Mouse (Mus musculus): Measurements from ENCODE around the gene Gsta2. TPM values are rescaled to one million over a fixed set of nuclear protein-coding genes. Genes with fewer than 3 reads are reported as not detected.
"Not testable (repeated sequence)": the region's sequence is repeated elsewhere in the genome, so short reads cannot be mapped to it uniquely, and the experiment has no call there.

Gene Gsta2
- polyA plus RNA-seq, 1 experiment from 2014 or later = 2.9 TPM

DNA sequence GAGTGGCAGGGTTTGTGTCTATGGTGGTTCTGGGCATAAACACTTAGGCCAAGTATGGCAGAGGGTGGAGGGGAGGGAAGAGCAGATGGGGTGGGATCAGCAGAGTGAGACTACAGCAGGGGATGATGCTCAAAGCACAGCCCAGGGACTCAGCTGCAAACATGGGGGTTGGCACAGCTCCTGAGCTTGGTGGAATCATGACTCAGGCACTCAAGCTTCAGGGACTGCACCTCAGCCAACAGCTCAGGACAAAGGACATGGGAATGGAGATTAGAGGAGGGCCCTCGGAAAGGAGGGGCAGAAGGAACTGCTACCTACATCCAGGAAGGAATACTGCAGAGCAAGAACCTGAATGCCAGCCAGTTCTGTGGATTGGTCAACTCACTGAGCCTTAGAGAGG lies 56.4 kb downstream of the Gsta2 start:
- WGBS = 70% methylated on average over 1 of the region's 1 CpGs
- H3K9ac ChIP-seq (ENCODE audit: low read length); DNase-seq (ENCODE audit: low spot score); H3K36me3 ChIP-seq (ENCODE audit: control insufficient read depth, insufficient read depth, low read length); H3K27me3 ChIP-seq (replicated peaks; ENCODE audit: control insufficient read depth, insufficient read depth, low read length); H3K4me1 ChIP-seq (replicated peaks; ENCODE audit: control insufficient read depth, insufficient read depth, low read length); ATAC-seq (replicated peaks; ENCODE audit: low FRiP score, low TSS enrichment, low read depth); H3K9me3 ChIP-seq (ENCODE audit: control insufficient read depth, low read length); H3K4me2 ChIP-seq (ENCODE audit: low read length); H3K4me3 ChIP-seq (ENCODE audit: low read depth, low read length); H3K27ac ChIP-seq (ENCODE audit: low read depth): not testable (repeated sequence)

DNA sequence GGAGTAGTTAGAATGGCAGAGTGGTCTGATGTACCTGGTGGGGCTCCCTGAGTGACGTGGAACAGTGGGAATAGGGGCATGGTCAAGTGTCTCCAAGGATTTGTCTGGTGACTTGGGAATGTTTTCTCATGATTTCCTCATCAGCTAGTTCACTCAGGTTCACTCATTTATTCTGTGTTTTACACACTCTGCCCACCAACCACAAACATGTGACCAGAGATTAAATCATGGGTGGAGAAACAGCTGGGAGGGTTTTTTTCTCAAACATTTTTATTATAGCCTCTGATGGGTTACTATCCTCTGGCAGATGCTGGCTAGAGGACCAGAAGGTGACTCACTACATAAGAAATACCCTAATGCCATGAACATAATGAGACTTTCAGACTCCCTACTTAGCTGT lies 57.4 kb downstream of the Gsta2 start:
- Histone ChIP-seq H3K9ac (ENCODE audit: low read length) (no peak overlapping the region), H3K4me3 (ENCODE audit: low read depth, low read length) (no peak overlapping the region), H3K36me3 (ENCODE audit: control insufficient read depth, insufficient read depth, low read length) (no peaks in the 10 kb centered on the region), H3K27me3 (replicated peaks; ENCODE audit: control insufficient read depth, insufficient read depth, low read length) (no peaks in the 10 kb centered on the region), H3K27ac (ENCODE audit: low read depth) (no peak overlapping the region), H3K4me1 (replicated peaks; ENCODE audit: control insufficient read depth, insufficient read depth, low read length) (no peaks in the 10 kb centered on the region), H3K9me3 (ENCODE audit: control insufficient read depth, low read length) (no peaks in the 10 kb centered on the region), H3K4me2 (ENCODE audit: low read length) (no peak overlapping the region)
- no peak for ATAC-seq (replicated peaks; ENCODE audit: low FRiP score, low TSS enrichment, low read depth)
- DNase-seq (ENCODE audit: low spot score) = no peak
- 88% methylated on average over 1 of the region's 1 CpGs for WGBS

GRCm38 (mm10) chr9:78296089-78296488 lies 59.5 kb downstream of the Gsta2 start:
- not testable (repeated sequence) for H3K4me3 ChIP-seq (ENCODE audit: low read depth, low read length); H3K36me3 ChIP-seq (ENCODE audit: control insufficient read depth, insufficient read depth, low read length); H3K4me1 ChIP-seq (replicated peaks; ENCODE audit: control insufficient read depth, insufficient read depth, low read length); H3K9me3 ChIP-seq (ENCODE audit: control insufficient read depth, low read length); H3K27me3 ChIP-seq (replicated peaks; ENCODE audit: control insufficient read depth, insufficient read depth, low read length); H3K27ac ChIP-seq (ENCODE audit: low read depth); H3K9ac ChIP-seq (ENCODE audit: low read length); H3K4me2 ChIP-seq (ENCODE audit: low read length)
- ATAC-seq (replicated peaks; ENCODE audit: low FRiP score, low TSS enrichment, low read depth) (0 out of 2 replicates have a peak, but pooled peaks have one; percentile 50), DNase-seq (ENCODE audit: low spot score) (peak; percentile 87)
- WGBS = 13% methylated on average over 6 of the region's 6 CpGs

- H3K36me3 ChIP-seq (ENCODE audit: control insufficient read depth, insufficient read depth, low read length) = not testable (repeated sequence)
- WGBS = 77% methylated on average over 5 of the region's 7 CpGs
These were observed 60.8 kb downstream of the Gsta2 start for GRCm38 (mm10) chr9:78294781-78295180.

GRCm38 (mm10) chr9:78293683-78294082 lies 61.9 kb downstream of the Gsta2 start:
- H3K27me3 ChIP-seq (replicated peaks; ENCODE audit: control insufficient read depth, insufficient read depth, low read length); ATAC-seq (replicated peaks; ENCODE audit: low FRiP score, low TSS enrichment, low read depth); H3K4me2 ChIP-seq (ENCODE audit: low read length); DNase-seq (ENCODE audit: low spot score); H3K36me3 ChIP-seq (ENCODE audit: control insufficient read depth, insufficient read depth, low read length); H3K9me3 ChIP-seq (ENCODE audit: control insufficient read depth, low read length); H3K4me3 ChIP-seq (ENCODE audit: low read depth, low read length); H3K9ac ChIP-seq (ENCODE audit: low read length); H3K4me1 ChIP-seq (replicated peaks; ENCODE audit: control insufficient read depth, insufficient read depth, low read length); H3K27ac ChIP-seq (ENCODE audit: low read depth): not testable (repeated sequence)
- 86% methylated on average over 1 of the region's 1 CpGs for WGBS

More at GRCm38 (mm10) chr9:78294781-78295180, 60.8 kb downstream of the Gsta2 start:
- H3K4me3 ChIP-seq (ENCODE audit: low read depth, low read length); H3K9me3 ChIP-seq (ENCODE audit: control insufficient read depth, low read length); H3K27me3 ChIP-seq (replicated peaks; ENCODE audit: control insufficient read depth, insufficient read depth, low read length); H3K9ac ChIP-seq (ENCODE audit: low read length); H3K27ac ChIP-seq (ENCODE audit: low read depth); H3K4me2 ChIP-seq (ENCODE audit: low read length); DNase-seq (ENCODE audit: low spot score); ATAC-seq (replicated peaks; ENCODE audit: low FRiP score, low TSS enrichment, low read depth); H3K4me1 ChIP-seq (replicated peaks; ENCODE audit: control insufficient read depth, insufficient read depth, low read length): not testable (repeated sequence)

GRCm38 (mm10) chr9:78292462-78292861 lies 63.1 kb downstream of the Gsta2 start:
- not testable (repeated sequence) for ATAC-seq (replicated peaks; ENCODE audit: low FRiP score, low TSS enrichment, low read depth); DNase-seq (ENCODE audit: low spot score); H3K4me1 ChIP-seq (replicated peaks; ENCODE audit: control insufficient read depth, insufficient read depth, low read length); H3K27me3 ChIP-seq (replicated peaks; ENCODE audit: control insufficient read depth, insufficient read depth, low read length); H3K9me3 ChIP-seq (ENCODE audit: control insufficient read depth, low read length); H3K36me3 ChIP-seq (ENCODE audit: control insufficient read depth, insufficient read depth, low read length); H3K4me3 ChIP-seq (ENCODE audit: low read depth, low read length); H3K27ac ChIP-seq (ENCODE audit: low read depth); H3K4me2 ChIP-seq (ENCODE audit: low read length); H3K9ac ChIP-seq (ENCODE audit: low read length)
- 73% methylated on average over 8 of the region's 8 CpGs for WGBS

- H3K4me3 ChIP-seq (ENCODE audit: low read depth, low read length); H3K9ac ChIP-seq (ENCODE audit: low read length); H3K9me3 ChIP-seq (ENCODE audit: control insufficient read depth, low read length); DNase-seq (ENCODE audit: low spot score); H3K27me3 ChIP-seq (replicated peaks; ENCODE audit: control insufficient read depth, insufficient read depth, low read length); H3K36me3 ChIP-seq (ENCODE audit: control insufficient read depth, insufficient read depth, low read length); H3K4me1 ChIP-seq (replicated peaks; ENCODE audit: control insufficient read depth, insufficient read depth, low read length); H3K27ac ChIP-seq (ENCODE audit: low read depth); H3K4me2 ChIP-seq (ENCODE audit: low read length); ATAC-seq (replicated peaks; ENCODE audit: low FRiP score, low TSS enrichment, low read depth): not testable (repeated sequence)
- 77% methylated on average over 3 of the region's 3 CpGs for WGBS
These were observed 65.9 kb downstream of the Gsta2 start, which contains the start of gene Gm10639 for GRCm38 (mm10) chr9:78289723-78290122. Gm10639 (plus strand) TSS chr9:78289923.

GRCm38 (mm10) chr9:78289063-78289462 lies 66.5 kb downstream of the Gsta2 start:
- H3K27ac ChIP-seq (ENCODE audit: low read depth); DNase-seq (ENCODE audit: low spot score); H3K4me2 ChIP-seq (ENCODE audit: low read length); H3K9me3 ChIP-seq (ENCODE audit: control insufficient read depth, low read length); H3K27me3 ChIP-seq (replicated peaks; ENCODE audit: control insufficient read depth, insufficient read depth, low read length); H3K36me3 ChIP-seq (ENCODE audit: control insufficient read depth, insufficient read depth, low read length); H3K4me3 ChIP-seq (ENCODE audit: low read depth, low read length); H3K4me1 ChIP-seq (replicated peaks; ENCODE audit: control insufficient read depth, insufficient read depth, low read length); ATAC-seq (replicated peaks; ENCODE audit: low FRiP score, low TSS enrichment, low read depth); H3K9ac ChIP-seq (ENCODE audit: low read length): not testable (repeated sequence)
- WGBS = 57% methylated on average over 1 of the region's 1 CpGs

DNA sequence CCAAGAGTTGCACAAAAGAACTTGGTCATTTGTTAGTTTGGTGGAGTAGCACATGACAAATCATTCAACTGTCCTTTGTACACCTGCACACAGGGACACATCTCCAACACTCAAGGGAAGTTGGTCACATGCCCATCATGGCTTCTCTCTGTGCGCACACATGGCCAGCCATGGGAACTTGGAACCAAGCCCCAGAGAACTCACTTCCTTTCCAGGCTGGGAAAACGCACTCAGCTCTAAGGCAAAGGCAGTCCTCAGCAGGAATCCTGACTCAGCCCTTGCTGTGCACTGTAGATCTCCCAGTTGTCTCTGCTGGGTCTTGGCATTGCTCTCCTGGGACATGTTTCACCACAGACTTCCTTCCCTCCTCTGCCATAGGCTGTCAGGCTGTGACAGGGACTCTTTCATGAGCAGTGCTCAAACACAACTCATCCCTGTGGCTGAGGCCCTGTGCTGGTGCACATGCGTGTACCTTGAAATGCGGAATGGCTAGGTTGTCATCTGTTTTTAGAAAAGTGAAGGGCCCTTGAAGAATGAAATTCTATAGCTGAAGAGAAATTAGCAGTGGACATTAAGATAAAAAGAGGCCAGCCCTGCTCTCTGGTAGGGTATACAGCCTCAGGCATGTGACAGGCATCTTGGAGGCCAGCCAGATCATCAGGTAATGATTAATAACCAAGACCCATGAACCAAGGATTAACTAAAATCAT lies 73.4 kb downstream of the Gsta2 start:
- peak; percentile 78 for ATAC-seq (replicated peaks; ENCODE audit: low FRiP score, low TSS enrichment, low read depth)
- H3K27ac ChIP-seq (ENCODE audit: low read depth); DNase-seq (ENCODE audit: low spot score): not testable (repeated sequence)

More for the DNA sequence above, 73.4 kb downstream of the Gsta2 start:
- not testable (repeated sequence) for H3K9me3 ChIP-seq (ENCODE audit: control insufficient read depth, low read length); H3K4me3 ChIP-seq (ENCODE audit: low read depth, low read length); H3K4me2 ChIP-seq (ENCODE audit: low read length); H3K36me3 ChIP-seq (ENCODE audit: control insufficient read depth, insufficient read depth, low read length); H3K4me1 ChIP-seq (replicated peaks; ENCODE audit: control insufficient read depth, insufficient read depth, low read length); H3K9ac ChIP-seq (ENCODE audit: low read length); H3K27me3 ChIP-seq (replicated peaks; ENCODE audit: control insufficient read depth, insufficient read depth, low read length)
- WGBS = 81% methylated on average over 4 of the region's 4 CpGs
